Mouse (Mus musculus) cerebellum, adult 18-20 months (tissue): ENCODE results near the gene Pip5k1b.
A peak's percentile ranks its signal among the peaks of the same experiment; 100 is the strongest.

Experiments
- DNase-seq, 2 experiments: peaks; one replicate each; pipeline ENCODE4 v3.0.0; 2021

Pip5k1b gene

DNA sequence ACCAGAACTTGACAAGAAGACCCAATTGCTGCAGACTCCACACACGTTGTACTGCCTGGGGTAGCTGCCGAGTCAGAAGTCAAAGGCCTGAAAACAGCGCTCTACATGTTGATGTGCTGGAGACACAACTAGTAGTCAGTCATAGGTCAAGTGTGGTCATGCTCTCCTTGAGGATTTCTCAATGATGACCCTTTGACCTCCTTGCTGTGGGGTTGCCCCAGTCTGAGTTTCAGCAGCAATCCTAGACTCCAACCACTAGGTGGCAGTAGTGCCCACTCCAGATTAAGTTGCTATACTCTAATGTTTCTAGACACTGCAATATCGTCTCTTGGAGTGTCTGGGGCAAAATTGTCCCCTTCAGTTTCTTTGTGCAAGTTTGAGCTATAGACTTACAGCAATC lies 271.5 kb downstream of the Pip5k1b start:
- peak; percentile 50 to 57 for DNase-seq

DNA sequence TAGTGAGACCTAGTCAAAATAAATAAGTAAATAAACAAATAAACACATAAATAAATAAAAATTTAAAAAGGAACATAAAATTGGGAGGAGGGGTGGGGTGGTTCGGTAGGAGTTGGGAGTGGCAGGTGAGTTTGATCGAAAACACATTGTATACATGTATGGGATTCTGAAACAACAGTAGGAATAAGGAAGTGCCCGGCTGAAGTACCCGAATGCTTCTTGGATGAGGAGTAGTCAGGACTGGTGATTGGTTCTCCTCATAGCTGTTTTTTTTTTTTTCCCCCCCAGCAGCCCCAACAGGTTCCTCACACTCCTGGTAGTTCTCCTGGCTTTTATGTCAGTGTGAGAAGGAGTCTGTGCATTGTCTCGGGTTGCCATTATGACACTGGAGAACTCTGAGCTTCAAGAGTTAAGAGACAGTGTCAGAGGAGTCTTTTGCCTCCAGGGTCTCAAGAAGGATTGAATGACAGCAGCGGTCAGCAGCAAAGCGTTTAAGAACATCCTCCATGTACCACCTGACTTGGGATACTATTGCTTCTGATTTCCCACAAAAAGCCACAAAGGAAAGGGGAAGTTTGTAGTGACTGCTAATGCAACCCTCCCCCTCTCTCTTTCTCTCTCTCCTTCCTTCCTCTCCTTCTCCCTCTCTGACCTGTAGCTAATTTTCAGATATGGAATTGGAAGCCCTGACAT lies 274.2 kb downstream of the Pip5k1b start:
- no peak for DNase-seq

DNA sequence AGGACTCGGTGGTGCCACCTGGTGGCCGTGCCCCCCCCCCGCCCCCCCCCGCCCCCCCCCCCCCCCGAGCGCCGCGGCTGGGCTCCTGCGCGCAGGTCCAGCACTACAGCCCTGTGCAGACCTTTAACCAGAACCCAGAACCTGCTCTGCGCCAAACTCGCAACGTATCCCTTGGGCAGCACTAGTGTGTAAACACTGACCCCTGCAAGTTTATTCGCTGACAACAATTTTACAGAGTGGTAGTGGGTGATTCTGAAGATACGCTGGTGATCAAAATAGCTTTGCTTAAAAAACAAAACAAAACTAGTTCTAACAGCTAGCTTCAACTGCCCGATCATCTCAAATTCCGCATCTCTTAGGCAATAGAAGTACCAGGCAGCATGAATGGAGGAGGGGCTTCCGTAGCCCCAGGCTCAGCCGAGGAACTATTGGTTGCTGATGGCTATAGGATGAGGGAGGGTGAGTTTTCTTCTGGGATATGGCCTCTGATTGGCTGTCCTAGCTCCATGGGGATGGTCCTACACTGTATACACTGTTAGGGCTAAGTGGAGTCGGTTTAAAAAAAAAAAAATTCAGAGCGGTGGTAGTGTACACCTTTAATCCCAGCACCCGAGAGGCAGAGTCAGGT lies 275.0 kb downstream of the Pip5k1b start, which contains the start of gene Fxn:
Fxn (minus strand) TSS at position 5 of the 628 bp plus-strand sequence.
- peak in 1 of 2 experiments; percentile 59 for DNase-seq

DNA sequence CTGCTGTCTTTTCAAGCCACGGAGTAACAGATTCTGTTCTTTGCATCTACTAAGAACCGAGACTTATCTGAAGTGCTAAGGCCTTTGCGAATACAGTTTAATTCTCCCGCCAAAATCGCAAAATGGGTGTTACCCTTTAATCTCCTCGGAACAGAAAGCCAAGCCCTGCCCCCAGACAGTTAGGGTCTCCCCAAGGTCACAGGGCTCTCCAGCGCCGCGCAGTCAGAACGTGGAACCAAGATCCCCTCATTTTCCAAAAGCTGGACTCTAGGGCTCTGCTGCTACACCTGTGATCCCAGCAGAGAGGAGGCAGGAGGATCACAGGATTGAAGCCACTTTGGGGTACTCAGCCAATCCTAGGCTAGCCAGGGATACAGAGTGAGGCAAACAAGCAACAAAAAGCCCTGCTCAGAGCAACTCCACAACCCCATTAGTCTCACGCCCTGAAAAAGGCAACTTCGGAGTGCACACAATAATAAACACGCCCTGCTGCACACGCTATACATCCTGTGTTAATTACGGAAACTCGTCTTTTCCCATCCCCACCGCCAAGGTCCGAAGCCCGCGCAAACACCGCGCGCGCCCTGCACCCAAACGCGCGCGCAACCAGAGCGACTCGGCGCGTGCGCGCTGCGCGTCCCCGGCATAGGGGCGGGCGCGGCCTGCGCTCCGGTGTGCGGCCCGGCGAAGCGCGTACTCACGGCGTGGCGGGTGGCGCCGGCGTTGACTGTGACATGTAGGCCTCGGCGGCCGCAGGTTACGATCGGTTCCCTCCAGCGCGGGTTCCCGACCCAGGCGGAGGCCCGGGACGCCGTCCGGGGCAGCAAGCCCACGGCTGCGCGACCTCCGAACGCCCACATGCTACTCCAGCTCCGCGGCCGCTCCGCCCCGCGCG lies 275.7 kb downstream of the Pip5k1b start:
- peak; percentile 78 to 94 for DNase-seq

DNA sequence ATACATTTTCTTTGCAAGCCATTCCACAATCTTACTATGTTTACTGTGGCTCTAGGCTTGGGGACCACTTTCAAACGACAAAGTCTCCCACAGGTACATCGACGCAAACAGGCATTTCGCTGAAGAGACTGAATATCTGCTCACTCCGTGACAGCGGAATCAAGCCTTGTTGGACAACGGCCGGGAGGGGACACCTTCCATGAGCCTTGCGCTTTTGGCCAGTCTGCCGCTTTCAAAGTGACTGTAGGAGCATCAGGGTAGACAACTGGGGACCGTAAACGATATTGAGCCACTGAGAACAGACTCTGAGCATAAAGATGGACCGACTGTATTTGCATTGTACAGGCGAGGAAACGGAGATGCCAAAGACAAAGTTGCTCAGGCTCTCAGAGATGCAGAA lies 276.8 kb downstream of the Pip5k1b start:
- DNase-seq = no peak

DNA sequence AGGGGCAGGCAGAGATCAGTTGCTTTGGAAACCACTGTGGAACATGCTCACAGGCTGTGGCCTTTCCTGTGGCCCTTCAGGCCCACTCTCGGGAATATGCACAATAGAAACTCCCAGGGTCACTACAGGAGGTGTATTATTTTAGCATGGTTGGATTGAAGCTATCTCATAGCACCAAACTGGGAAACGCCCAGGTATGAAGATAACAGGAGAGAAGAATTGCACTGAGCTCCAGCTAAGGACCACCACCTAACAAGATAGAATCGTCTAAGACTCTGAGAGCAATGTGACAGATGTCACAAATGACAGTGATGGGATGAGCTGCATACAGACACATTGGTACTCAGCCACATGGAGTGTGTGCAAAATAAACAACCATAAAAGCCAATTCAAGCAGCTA lies 281.4 kb downstream of the Pip5k1b start:
- DNase-seq = no peak

DNA sequence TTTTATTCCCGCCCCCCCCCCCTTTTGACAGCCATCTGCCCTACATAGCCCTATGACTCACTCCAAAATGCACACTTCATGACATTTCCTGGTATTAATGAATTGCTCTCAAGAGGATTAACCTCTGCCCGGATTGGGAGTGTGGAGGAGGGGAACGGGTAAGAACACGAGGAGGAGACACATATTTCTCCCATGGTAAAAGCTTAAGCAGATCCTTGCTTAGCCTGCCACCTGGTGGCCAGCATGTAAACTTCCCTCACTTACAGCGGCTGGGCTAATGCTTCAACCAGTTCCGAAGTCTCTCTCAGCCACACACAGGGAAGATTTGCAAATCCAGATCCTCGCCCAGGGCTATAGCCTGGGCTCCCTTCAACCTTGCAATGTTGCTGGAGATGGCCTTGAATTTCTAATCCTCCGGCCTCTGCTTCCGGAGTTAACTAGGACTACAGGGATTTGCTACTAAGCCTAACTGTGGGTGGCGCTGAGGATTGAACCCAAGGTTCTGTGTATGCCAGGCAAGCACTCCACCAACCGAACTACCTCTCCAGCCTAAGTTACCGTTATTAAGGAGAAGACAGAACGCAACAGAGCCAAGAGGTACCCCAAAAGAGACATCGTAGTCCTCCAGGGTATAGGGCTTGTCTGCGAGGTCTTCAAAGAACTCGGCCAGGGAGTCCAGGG lies 283.8 kb downstream of the Pip5k1b start:
- DNase-seq = peak; percentile 84 to 85

DNA sequence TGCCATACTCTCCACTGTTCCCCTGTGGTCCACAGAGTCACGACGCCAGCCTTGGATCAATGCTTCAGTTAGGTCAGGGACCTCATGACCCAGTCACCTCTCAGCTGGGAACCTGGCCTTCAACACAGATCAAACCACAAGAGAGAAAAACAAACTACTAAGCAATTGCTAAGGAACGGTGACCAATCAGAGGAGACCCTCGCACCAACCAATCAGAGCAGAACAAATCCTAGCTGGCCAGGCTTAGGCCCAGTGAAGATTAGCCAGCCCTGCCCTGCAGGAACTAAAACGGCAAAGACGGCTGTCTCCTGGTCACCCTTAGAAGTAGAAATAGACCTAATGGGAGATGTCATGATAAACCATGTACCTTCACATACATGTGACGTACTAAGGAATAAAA lies 284.3 kb downstream of the Pip5k1b start:
- no peak for DNase-seq

DNA sequence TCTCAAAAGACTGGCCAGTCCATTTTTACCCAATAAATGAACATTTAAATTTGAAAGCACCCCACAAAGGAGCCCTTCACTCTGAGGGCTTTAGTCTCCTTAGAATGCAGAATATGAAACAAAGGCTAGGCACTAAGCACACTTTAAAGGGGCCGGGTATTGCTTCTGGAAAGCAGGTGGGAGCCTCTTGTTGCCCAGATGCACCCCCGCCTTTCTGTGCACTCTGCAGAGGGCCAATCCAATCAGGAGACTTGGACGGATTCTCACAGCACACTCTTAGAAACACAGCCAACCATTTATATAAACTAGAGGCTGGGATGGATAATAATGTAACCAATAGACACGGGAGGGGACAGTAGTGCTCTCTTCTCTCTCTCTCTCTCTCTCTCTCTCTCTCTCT lies 287.1 kb downstream of the Pip5k1b start:
- no peak for DNase-seq

DNA sequence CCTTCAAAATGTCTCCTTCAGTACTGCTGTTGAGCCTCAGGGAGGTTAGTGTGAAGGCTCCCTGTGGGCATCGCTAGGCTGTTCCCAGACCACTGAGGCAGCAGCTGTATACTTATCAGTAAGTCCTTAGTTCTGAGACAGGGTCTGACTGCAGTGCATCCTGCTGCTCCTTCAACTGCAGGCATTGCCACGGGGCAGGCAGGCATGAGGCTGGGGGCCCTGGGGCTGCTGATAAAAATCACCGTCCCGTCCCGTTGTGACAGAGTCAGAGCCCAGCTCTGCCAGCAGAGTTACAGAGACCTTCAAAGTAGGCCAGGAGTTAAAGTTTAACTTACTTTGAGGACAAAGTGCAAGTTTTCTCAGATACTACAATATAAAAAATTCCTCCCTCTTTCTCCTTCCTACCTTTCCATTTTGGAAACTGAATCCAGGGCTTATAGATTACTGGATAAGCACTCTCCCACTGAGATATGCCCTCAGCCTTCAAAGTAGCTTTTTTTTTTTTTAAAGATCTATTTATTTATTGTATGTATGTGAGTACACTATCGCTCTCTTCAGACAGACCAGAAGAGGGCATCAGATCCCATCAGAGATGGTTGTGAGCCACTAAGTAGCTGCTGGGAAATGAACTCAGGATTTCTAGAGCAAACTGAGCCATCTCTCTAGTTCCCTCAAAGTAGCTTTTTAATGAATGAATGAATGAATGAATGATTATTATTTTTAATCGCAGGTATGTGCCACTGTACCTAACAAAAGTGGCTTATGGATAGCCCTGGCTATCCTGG lies 289.4 kb downstream of the Pip5k1b start:
- DNase-seq = no peak

DNA sequence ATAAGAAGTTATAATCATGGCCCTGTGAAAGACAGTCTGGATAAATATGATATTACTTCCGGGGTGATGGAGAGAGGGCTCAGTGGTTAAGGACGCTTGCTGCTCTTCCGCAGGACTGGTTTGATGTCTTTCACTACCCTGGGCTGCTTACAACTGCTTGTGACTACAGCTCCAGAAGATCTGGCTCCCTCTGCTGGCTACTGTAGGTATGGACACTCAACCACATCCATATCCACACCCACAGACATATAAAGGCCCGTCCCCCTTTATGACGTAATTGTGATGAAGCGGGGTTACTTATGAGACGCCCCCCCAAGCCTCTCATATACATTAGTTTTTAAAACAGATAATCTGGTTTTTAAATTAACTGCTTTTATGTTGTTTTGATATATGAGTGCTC lies 290.7 kb downstream of the Pip5k1b start:
- peak; percentile 80 to 82 for DNase-seq

DNA sequence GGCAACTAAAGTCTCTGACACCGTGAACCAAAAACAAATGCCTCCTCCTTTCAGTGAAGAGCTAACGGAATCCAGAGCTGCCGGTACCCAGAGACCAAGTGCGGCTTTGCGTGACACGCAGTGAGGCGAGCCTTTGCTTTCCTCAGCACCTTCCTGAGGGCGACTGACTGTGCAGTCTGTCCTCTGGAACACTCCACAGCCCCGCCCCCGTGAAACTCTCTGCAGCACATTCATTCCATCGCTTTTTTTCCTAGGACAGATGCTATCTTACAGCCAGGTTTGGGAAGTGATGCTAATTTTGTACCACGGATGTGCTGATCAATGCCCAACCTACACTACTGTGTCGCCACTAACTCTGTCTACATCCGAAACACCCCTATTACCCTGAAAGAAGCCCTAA lies 292.9 kb downstream of the Pip5k1b start:
- DNase-seq = no peak

DNA sequence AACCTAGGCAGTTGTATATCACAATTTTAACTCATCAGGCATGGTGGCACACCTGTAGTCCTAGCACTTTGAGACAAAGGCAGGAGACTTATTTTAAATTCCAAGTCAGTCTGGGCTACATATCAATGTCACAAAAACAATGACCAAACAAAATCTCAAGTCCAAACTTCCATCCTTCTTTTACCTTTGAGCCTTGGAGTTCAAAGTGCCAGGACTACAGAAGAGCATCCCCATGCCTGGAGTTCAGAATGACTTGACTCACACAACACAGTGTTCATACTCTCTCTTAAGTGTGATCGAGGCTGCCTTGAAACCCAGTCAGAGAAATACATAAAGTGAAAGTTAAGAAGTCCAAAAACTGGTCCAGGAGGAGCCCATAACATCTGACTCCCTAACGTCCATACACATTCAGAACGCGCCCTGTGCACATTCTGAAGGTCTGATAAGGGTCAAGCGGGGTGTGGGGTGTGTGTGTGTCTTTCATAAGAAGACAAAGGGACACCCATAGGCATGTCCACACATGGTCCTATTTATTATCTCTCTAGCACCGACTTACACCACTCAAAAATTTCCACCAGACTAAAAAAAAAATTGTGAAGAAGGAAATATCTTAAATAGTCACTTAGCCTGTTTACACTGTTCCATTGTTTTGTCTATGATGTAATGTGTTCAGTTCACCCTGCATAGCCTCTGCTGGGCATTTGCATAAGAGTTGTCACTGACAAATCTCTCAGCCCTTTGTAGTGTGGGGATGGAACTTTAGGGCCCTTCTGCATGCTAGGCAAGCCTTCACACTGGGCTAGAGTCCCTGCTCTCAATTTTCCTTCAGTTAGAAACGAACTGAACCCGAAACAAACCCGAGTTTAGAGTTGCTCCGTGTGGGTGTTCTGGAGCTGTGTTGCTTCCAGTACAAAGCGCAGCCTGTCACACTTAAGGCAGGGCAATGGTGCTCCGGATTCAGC lies 296.0 kb downstream of the Pip5k1b start:
- no peak for DNase-seq

DNA sequence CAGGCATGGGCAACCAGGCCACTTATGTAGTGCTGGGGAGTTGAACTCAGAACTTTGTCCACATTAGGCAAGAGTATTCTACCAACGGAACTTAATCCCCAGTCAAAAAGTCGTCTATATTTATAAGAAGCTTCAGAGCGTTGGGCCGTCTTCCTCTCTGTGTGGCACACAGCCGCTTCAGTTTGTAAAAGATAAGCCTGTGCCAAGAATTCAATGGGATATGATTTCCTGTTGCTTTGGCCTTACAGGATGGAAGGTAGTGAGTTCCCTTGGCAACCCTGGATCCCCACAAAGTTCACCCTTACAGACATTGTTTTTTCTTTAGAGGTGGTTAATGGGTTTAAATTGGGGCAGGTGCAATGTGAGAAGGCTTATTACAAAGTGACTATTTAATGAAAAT lies 297.3 kb downstream of the Pip5k1b start:
- DNase-seq = no peak

DNA sequence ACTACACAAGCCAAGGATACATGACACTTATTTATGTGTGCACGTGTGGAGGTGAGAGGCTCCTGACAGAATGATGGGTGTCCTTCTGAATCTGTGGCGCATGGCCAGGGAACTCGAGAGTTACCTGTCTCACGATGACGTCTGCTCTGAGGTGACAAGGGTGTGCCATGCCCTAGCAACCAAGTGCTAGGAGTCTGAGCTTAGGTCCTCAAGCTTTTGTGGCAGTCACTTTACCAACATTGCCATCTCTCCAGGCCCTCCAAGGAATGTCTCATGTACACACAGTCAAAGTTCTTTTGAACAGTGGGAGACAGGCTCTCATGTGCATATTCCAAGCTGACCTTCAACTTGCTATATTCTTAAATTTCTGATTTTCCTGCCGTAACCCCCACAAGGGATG lies 297.7 kb downstream of the Pip5k1b start:
- no peak for DNase-seq

DNA sequence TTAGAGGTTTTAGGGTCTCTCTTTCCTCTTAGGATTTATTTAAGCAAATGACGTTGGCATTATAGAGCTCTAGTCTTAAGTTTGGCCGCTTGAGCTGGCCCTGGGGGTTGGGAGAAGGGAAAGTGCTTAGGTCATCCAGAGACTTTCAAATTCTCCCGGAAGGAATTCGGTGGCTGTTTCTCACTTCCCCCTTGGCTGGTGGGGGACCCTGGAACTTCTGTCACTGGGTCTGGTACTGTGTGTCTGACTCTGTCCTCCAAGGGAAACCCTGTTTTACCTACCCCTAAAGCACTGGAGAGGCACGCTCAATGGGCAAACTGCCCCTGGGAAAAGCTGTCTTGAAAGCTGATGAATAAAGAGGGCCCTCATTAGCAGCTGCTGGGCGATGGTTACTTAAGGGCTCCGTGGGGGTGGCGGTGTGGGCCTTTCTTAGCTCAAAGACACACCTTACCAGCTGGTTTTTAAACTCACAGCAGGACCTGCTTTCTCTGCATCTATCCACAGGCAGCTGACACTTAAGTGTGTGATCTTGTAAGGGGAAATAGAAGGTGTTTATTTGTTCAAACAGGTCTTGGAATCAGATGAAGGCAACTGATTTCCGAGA lies 301.9 kb downstream of the Pip5k1b start:
- no peak for DNase-seq

DNA sequence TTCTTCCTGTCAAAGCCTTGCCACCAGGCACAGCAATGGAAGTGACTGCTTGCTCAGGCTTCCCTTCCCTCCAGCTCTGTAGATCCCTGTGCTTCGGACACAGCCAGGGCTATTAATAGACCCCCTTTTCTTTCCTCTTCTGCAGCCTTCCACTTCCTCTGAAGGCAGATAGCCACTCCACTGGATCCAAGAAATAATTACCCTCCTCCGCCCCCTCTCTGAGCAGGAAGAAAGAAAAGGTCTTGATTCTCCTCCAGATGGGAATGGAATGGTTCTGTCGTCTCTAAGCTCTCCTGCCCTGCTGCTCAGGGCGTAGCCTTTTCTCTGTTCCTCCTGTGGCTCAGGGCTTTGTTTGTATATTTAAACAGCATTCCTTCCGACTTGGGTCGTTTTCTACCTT lies 303.8 kb downstream of the Pip5k1b start:
- DNase-seq = no peak
